Mouse (Mus musculus) kidney, adult 2 months (tissue): ENCODE data around the gene Prkg2. TPM values are rescaled to one million over a fixed set of nuclear protein-coding genes. Genes with fewer than 3 reads are reported as not detected.
A peak's percentile ranks its signal among the peaks of the same experiment; 100 is the strongest.

Source experiments
- DNase-seq: peaks from one replicate; pipeline ENCODE4 v3.0.0; 2021
- H3K27ac ChIP-seq: fragments of 200-500 bp; 2 replicates; pipeline ENCODE4 v1.5.1; 2012; ENCODE audit warnings: low read depth, low read length, control low read depth, inconsistent platforms; ENCODE audit not compliant: insufficient read depth
- H3K27me3 ChIP-seq: fragments of 200-500 bp; replicated peaks from 2 replicates; pipeline ENCODE4 v1.6.1; 2012; ENCODE audit warnings: mild to moderate bottlenecking, moderate library complexity, low read length, inconsistent platforms; ENCODE audit not compliant: control insufficient read depth, insufficient read depth
- H3K36me3 ChIP-seq: fragments of 200-500 bp; 2 replicates; pipeline ENCODE4 v1.6.1; 2012; ENCODE audit warnings: mild to moderate bottlenecking, moderate library complexity, low read length, inconsistent platforms; ENCODE audit not compliant: control insufficient read depth, insufficient read depth
- H3K4me1 ChIP-seq: fragments of 200-500 bp; 2 replicates; pipeline ENCODE4 v1.6.1; 2011; ENCODE audit warnings: low read length; ENCODE audit not compliant: control insufficient read depth, insufficient read depth
- H3K4me3 ChIP-seq: fragments of 200-500 bp; 2 replicates; pipeline ENCODE4 v1.5.1; 2011; ENCODE audit warnings: mild to moderate bottlenecking, low read depth, low read length, control low read depth; ENCODE audit not compliant: insufficient read depth
- CTCF ChIP-seq: fragments of 200-500 bp; conservative IDR thresholded peaks from 2 replicates; pipeline ENCODE4 v1.5.1; 2011; ENCODE audit warnings: low read depth, mild to moderate bottlenecking, control low read depth, low read length, moderate library complexity, mixed read lengths; ENCODE audit not compliant: insufficient read depth, insufficient read length
- POLR2A ChIP-seq: fragments of 200-500 bp; IDR thresholded peaks from one replicate; pipeline ENCODE4 v1.6.1; 2011; ENCODE audit warnings: low read depth, low read length, control low read depth
- WGBS: fragments of 180-500 bp; shearing (Covaris S2); methylation state at CpG from one replicate; pipeline ENCODE4 v1.1.7; 2018; 5-methylcytosine and 5-hydroxymethylcytosine counted together
- polyA plus RNA-seq: library from polyadenylated mRNA; depleted of rRNA; stranded (reverse); fragments of >200 nt; gene quantifications from 2 replicates; pipeline ENCODE4 v1.2.3, GENCODE M21; 2012; rRNA removed

The Prkg2 gene
- polyA plus RNA-seq, result 0.17 and 0.39 TPM in 2 replicates

DNA sequence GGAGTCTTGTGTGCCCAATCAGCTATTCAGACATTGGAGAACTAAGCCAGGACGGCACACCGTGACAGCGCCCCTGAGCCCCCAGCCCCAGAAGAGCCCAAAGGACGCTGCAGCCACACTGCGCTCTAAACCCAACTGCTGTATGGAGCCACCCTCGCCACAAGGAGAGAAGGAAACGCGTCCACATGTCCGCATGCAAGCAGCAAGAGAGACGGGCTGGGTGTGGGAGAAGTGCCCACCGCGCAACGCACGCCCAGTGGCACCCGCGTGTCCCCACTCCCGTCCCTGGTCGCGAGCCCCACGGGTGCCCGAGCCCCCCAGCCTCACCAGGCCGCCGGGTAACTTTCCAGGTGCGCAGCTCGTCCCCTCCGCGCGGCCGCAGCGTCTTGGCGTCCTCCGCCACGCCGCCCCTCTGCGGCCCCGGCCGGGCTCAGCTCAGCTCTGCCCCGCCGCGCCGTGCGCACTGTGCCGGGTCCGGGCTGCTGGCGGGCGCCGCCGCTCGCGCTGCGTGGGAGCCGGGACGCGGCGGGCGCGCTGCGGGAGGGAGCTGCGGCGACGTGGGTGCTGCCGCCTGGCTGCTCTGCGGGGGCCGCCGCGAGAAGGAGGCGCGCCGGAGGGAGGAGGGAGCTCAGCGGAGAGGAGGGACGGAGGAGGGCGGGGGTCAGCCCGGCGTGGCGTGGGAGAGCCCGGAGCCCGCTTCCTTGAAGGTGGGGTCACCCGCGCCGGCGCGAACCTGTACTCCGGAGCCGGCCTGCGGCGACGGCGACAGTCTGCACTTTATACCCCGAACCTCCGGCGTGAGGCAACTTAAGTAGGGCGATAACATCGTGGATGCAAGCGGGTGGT is at the start of gene Prkg2:
Gene Prkg2, minus strand, starts transcription at position 756 of the 846 bp plus-strand sequence.
- WGBS, result 1% methylated on average over 94 of the region's 94 CpGs
- TF ChIP-seq CTCF (no peak), POLR2A (no peak)
- no peak within 1 kb of the TSS for H3K27ac ChIP-seq
- no peaks in the 10 kb centered on the region for H3K36me3 ChIP-seq
- peak; percentile 3 for DNase-seq
- no peaks in the 10 kb centered on the region for H3K4me1 ChIP-seq
- H3K4me3 ChIP-seq, result peak within 1 kb of the TSS; percentile 13; the same call in 1 of the 2 replicates
- no peaks in the 10 kb centered on the region for H3K27me3 ChIP-seq

DNA sequence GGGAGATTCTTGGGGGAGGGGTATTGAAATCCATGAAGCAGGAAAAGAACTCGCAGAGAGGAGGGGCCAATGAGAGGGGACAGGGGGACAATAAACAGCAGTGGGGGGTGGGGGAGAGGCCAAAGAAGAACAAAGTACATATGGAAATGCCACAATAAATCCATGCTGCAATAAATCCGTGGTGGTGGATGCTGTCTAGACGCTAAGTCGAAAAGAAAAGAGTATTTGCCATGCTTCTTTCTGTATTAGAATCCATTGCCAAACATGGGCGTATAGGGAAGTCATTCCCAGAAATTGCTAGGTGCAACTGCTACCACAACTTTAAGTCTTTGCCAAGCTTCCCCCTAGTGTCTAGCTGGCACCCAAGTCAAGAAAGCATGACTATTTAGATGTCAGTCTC is 46.8 kb upstream of the Prkg2 start:
- no peak for TF ChIP-seq CTCF
- Histone ChIP-seq H3K4me3 (no peak overlapping the region), H3K4me1 (no peaks in the 10 kb centered on the region), H3K27me3 (no peaks in the 10 kb centered on the region), H3K36me3 (no peaks in the 10 kb centered on the region), H3K27ac (no peak overlapping the region)
- DNase-seq, result no peak
- 29% methylated on average over 5 of the region's 5 CpGs for WGBS

DNA sequence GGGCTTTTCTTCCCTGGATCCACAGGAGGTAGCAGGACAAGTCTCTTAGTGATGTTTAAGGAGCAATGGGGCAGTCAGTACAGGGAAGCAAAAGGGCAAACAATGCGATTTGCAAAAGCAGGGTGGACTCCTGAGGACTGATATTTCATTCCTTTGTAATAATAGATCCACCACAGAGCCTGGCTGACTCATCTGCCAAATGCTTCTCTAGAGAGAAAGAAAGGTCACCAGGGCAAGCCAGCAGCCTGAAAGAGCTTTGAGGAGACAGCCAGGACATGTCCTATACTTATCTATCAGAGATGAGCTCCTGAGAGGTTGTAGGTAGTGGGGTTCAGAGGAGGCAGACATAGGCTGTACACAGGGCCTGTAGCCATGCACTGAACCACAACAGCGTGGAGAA is 41.2 kb upstream of the Prkg2 start:
- Histone ChIP-seq H3K4me1 (no peaks in the 10 kb centered on the region), H3K4me3 (no peak overlapping the region), H3K27me3 (no peaks in the 10 kb centered on the region), H3K27ac (no peak overlapping the region), H3K36me3 (no peaks in the 10 kb centered on the region)
- DNase-seq, result no peak
- WGBS, result 73% methylated on average over 2 of the region's 2 CpGs
- TF ChIP-seq POLR2A (no peak), CTCF (no peak)

DNA sequence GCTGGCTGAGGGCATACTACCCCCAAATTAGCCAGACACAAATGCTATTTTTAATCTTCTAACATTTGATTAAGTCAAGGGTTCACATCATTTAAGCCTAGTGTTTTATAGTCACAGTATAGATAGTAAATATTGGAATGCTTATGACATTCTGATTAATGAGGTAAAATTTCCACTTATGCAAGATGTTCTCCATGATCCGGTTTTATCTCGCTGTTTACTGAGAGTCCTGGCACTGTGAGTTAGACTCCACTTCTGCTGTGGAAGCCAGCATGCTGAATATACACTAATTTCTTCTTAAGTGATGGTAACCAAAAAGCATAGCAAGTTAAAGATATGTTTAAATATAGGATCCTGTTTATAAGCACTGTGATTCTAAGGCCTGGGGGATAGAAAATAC is 31.2 kb upstream of the Prkg2 start:
- DNase-seq, result no peak
- no peaks in the 10 kb centered on the region for H3K4me1 ChIP-seq
- no peak overlapping the region for H3K4me3 ChIP-seq
- H3K36me3 ChIP-seq, result no peaks in the 10 kb centered on the region
- H3K27me3 ChIP-seq, result no peaks in the 10 kb centered on the region
- TF ChIP-seq POLR2A (no peak), CTCF (no peak)
- WGBS, result 84% methylated on average over 2 of the region's 2 CpGs
- no peak overlapping the region for H3K27ac ChIP-seq

DNA sequence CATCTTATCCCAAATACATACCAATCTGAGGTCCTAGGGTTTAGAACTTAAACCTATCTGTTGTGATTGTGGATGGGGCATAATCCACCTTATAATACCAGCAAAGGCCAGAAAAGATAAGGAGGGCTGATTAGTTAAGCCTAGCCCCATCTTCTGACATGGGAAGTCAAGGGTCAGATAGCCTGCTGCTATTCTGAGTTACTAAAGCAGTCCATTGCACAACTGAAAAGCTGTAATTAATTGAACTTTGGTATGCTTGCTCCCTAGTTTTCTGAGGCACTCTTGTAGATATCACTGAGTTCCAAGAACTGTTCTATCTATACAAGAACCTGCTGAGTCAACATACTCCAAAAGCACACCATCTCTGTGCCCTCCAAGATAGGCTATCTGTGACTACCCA is 25.4 kb upstream of the Prkg2 start:
- Histone ChIP-seq H3K36me3 (no peaks in the 10 kb centered on the region), H3K4me3 (no peak overlapping the region), H3K4me1 (no peaks in the 10 kb centered on the region), H3K27ac (no peak overlapping the region), H3K27me3 (no peaks in the 10 kb centered on the region)
- DNase-seq, result no peak
- TF ChIP-seq POLR2A (no peak), CTCF (no peak)

DNA sequence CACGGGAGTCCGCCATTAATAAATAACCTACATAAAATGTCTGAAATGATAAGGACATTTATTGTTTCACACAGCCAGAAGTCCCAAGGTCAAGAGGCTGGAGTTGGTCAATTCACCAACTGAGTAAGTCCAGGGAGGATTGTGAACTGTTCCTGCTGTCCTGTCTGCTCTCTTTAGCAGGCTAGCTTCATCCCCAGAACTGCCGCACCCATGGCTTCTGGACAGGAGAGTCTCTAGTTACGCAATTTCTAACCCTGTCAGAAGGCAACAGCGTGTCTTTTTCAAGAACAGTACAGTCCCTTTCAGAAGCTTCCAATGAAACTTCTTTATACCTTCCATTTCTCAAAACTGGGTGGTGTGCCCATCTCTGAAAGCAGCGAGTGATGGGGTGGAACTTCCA is 1.9 kb upstream of the Prkg2 start:
- 86% methylated on average over 6 of the region's 6 CpGs for WGBS
- TF ChIP-seq CTCF (no peak), POLR2A (no peak)
- Histone ChIP-seq H3K4me3 (no peak overlapping the region), H3K36me3 (no peaks in the 10 kb centered on the region), H3K27me3 (no peaks in the 10 kb centered on the region), H3K27ac (no peak overlapping the region), H3K4me1 (no peaks in the 10 kb centered on the region)
- DNase-seq, result no peak

DNA sequence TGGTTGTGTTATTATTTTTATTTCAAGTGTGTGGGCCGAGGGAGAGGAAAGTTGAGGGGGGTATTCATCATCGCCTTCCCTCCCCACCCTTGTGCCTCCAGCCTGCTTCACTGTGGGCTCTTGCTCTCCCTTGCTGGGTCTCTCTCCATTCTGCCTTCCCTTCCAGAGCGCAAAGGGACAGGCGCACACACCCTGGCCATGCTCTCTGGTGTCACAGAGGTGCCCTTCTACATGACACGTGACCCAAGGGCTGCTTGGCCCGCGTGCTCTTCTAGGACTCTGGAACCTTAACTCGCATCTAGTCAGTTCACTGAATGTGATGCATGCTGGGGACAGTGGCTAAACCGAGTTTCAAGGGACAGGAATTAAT is 276 bp upstream of the Prkg2 start:
- H3K4me3 ChIP-seq, result 0 out of 2 replicates have a peak overlapping the region, but pooled peaks have one; percentile 13
- 9% methylated on average over 9 of the region's 9 CpGs for WGBS

More for the DNA sequence above, 276 bp upstream of the Prkg2 start:
- H3K27me3 ChIP-seq, result no peaks in the 10 kb centered on the region
- H3K4me1 ChIP-seq, result no peaks in the 10 kb centered on the region
- TF ChIP-seq POLR2A (no peak), CTCF (no peak)
- H3K36me3 ChIP-seq, result no peaks in the 10 kb centered on the region
- no peak overlapping the region for H3K27ac ChIP-seq
- DNase-seq, result no peak
